Mouse (Mus musculus) R1 (cell line): ENCODE results near the gene Plekhm2.
A peak's percentile ranks its signal among the peaks of the same experiment; 100 is the strongest.

Experiments used
- DNase-seq: peaks from one replicate; pipeline ENCODE4 v3.0.0-alpha.2; 2018; ENCODE audit warnings: low read depth, low spot score

The Plekhm2 gene

DNA sequence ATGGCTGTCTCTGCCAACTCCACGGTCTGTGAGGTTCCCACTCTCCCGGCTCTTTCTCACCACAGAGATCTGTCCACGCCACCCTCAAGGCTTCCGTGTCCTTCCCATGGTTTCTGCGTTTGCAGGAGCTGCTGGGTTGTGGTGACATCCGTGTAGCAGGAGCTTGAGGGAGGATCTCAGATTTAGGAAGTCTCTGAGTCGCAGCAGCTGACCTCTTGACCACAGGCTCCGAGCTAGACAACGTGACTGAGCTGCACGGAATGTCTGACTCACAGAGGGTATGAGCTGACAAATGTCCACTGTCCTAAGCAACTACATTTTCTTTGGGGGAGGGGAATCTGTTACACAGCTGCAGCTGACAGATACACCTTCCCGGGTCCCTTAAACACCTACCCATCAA, 58.8 kb downstream of the Plekhm2 start, which contains the start of gene Fblim1:
Gene Fblim1, minus strand, starts transcription at position 236 of the 400 bp plus-strand sequence.
- no peak for DNase-seq

DNA sequence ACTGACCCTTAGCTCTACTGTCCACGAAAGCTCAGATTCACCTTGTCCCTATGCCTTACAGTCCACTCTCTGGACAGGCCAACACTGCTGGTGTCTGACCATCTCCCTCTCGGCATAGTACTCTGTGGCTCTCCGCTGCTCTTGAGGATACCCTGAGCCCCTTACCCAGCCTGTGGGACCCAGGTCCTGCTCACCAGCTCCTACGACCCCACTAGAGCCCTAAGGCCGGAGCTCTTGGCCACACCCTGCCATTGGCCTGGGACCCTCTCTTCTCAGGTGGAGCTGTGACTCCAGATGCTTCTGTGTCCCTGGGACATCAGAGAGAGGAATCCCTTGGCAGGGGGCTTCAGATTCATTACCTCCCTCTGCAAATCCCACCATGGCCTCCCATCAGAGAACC, 59.3 kb downstream of the Plekhm2 start:
- no peak for DNase-seq

- no peak for DNase-seq
Observed at GRCm38 (mm10) chr4:141604493-141604892, 60.2 kb downstream of the Plekhm2 start.

DNA sequence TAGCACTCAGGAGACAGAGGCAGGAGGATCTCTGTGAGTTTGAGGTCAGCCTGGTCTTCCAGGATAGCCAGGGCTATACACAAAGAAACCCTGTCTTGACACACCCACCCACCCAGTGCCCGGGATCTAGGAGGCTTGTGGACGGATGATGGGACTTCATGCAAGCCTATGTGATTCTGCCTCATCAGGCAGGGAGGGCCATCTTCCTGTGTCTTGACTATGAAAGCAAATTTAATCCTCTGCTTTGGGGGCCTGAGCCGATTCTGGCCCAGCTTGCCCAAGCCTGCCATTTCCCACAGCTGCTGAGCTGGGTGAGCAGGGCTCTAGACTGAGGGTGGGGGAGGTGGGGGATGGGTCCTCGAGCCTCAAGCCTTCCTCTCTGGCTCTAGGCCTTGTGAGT, 60.8 kb downstream of the Plekhm2 start:
- DNase-seq: no peak

GRCm38 (mm10) chr4:141602523-141603223, 62.0 kb downstream of the Plekhm2 start:
- DNase-seq: peak; percentile 35

DNA sequence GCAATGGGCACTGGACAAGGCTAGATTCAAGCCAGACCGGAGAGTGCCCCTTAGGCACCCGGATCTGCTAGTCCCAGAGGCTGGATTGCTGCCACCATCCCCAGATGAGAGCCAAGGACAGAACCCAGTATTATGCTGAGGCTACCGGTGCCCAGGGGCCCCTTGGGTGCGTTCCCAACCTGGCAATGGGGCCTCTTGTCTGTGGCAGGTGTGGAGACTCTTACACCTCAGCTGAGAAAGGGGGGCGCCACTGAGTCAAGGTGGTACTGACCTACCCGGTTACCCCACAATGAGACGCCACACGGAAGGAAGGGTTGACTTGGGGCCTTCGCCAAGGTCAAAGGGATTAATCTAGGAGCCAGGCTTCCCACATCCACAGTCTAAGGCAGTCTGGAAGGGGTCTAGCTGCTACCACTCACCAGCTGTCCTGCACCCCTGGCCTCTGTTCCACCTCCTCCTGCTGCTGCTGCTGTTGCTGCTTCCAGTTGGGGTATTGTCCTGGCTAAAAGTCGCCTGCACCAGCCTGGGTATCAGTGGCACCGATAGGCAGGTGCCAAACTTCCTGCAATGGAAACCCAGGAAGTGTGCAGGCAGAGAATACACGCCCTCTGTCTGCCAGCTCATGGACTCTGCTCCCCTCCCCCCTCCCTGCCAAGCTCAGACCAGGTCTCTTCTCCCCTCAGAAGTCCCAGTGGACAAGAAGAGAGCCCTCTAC, 63.4 kb downstream of the Plekhm2 start:
- DNase-seq: peak; percentile 36

- peak; percentile 41 for DNase-seq
Observed at GRCm38 (mm10) chr4:141600364-141600763, 64.3 kb downstream of the Plekhm2 start.

GRCm38 (mm10) chr4:141599251-141600141, 65.2 kb downstream of the Plekhm2 start:
- DNase-seq: peak; percentile 88

- peak; percentile 78 for DNase-seq
Observed at GRCm38 (mm10) chr4:141598894-141599250, 65.8 kb downstream of the Plekhm2 start.

- DNase-seq: peak; percentile 97
Observed at GRCm38 (mm10) chr4:141598199-141598893, 66.4 kb downstream of the Plekhm2 start.

DNA sequence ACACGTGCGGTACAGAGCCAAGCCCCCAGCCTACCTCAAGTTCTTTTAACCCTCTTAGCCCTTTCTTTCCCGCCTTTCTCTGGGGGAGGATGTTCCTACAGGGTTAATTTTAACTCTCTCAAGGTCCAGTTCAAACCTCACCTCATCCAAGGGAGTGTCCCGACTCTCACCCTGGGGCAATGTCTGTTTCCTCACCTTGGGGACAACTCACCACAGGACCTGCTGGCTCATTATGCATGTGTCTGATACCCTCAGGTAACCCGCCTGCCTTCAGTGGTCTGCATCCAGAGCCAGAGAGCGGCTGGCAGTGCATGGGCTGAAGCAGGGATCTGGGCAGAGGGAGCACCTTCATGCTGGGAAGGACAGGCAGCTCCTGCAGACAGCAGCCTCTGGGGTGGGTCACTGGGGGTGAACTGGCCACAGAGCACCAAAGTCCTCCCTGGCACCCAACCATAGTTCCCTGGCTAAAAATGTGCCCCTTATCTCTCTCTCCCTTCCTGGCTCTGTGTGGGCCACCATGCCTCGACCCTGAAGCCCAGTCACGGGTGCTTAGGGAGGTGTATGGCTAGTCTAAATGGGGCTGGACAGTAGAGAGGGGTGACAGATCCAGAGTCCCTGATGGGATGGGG, 67.9 kb downstream of the Plekhm2 start:
- no peak for DNase-seq

DNA sequence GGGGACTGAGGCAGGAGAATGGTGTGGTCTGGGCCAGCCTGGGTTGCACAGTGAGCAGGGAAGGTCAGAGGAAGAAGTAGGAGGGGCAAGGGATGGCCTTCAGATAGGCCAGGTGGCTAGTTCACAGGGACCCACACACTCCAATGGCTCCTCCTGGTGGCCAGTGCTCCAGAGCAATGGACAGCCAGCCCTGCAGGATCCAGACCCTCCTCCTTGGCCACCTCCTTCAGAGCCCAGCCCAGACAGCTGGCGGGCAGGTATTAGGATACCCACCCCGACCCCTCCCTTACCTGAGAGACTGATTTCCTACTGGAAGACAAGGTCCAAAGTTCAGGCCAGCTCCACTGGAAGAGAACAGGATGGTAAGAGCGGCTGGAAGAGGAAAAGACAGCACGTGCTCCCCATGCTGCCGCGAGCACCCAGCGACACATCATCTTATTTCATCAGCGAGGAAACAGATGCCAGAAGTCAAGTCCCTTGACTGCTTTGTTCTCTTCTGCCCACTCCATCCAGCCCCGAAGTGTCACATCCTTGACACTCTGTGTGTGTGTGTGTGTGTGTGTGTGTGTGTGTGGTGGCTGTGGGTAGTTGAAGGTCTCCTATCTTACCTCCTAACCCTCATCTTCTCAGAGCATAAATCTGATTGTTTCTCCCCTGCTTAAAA, 69.0 kb downstream of the Plekhm2 start:
- DNase-seq: peak; percentile 39

DNA sequence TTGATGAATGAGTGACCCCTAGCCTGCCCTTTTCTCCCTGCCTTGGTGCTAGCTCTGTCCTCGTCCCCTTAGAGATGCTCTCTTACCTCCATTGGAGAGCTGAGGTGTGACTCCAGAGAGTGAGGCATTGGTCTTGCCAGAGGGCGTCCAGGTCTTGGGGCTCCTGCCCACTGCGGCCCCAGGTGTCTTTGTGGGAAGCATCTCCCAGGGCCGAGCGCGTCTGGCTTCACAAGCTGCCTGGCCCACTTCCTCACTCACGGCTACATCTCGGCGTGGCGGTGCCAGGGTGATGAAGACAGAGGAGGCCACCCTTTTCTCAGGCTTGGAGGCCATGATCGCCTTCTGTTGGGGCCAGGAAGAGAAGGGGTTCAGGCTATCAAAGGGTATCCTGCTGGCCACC, 69.6 kb downstream of the Plekhm2 start:
- DNase-seq: no peak

- DNase-seq: peak; percentile 81
Observed at GRCm38 (mm10) chr4:141591547-141591946, 73.2 kb downstream of the Plekhm2 start.

DNA sequence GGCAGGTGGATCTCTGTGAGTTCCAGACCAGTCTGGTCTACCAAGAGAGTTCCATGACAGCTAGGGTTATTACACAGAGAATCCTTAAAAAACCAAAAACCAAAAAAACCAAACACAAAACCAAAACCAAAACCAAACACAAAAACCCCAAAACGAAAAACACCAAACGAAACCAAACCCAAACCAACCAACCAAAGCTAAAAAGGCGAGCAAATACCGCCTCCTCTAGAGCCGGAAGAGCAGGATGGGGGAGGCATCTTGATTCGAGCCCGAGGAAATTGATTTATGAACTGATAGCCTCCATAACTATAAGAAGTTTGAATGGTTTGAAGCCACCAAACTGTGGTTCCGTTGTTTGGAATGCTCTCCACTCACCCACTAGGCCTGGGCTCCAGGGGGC, 80.8 kb downstream of the Plekhm2 start:
- DNase-seq: no peak

GRCm38 (mm10) chr4:141581051-141581450, 83.6 kb downstream of the Plekhm2 start:
- peak; percentile 41 for DNase-seq

- no peak for DNase-seq
Observed at GRCm38 (mm10) chr4:141578833-141579232, 85.9 kb downstream of the Plekhm2 start.

DNA sequence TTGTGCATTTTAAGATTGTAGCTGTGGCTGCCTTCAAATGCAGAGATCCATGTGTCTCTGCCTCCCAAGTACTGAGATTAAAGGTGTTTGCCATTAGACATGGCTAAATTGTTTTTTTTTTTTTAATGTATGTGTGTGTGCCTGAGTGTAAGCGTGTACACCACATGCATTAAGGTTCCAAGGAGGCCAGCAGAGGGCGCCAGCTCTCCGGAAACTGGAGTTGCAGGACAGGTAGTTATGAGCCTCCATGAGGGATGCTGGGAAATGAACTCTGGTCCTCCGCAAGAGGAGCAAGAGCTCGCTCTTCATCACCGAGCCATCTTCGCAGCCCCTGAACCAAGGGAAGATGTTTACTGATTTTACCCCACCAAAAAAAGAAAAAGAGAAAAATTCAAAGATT, 87.8 kb downstream of the Plekhm2 start:
- peak; percentile 95 for DNase-seq

DNA sequence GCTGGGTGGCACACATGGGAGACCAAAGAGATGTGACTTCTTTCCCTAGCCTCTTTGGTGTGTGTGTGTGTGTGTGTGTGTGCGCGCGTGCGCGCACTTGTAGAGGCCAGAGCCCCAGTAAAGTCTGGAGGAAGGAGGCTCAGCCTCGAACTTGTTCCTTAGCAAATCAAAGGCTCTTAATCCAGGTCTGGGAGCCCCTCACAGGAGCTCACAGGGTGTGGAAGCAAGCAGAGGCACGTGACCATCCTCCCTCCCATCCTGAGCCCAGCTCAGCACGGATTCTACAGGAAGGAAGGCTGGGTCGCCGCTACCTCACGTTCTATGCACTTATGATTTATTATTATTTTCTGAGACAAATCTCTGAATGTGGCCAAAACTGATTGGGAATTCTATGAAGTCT, 88.3 kb downstream of the Plekhm2 start:
- DNase-seq: peak; percentile 93
